ENCODE assay signal across 8 mouse cellular contexts in the genomic region with DNA sequence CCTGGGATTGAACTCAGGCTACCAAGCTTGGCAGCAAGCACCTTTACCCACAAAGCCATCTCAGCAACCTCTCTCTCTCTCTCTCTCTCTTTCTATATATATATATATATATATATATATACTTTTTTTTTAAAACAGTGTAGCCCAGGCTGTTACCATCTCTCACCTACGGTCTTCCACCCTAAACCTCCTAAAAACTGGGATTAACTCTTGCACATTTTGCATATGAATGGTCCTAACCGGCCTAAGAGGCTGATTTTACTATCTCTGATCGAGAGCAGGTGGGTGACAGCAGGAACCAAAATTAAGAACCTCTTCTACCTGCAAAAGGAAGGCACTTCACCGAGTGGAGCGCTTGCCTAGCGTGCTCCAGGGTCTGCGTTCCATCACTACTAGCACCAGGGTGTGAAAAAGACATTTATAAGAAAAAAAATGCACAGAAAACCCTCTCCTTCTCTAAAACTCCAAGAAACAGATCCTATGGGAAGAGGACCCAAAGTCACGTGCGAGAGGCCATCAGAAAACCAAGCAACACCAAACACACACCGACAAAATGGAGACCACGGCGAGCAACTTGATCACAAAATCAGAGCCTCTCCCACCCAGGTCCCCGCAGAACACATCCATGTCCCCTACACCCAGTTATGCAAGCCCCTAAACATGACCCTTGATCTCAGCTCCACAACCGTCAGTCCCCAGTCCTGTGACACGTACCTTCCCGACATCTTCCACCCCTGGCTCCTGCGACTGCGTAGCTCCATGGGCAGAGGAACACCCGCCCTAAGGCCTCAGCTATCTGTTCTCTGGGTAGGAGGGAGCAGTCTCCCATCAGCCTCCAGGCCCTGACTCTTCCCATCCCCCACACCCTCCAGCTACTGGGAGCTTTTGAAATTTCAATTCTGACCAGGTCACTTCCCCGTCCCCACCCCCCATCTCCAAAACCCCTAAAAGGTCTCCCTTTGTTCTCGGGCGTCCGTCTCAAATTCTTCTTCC. TPM values are rescaled to one million over a fixed set of nuclear protein-coding genes. Genes with fewer than 3 reads are reported as not detected.
DNase-seq lines count a peak whose midpoint lies in the region; ATAC-seq and TF ChIP-seq lines count a peak whose summit lies in the region.

TSS of gene Zmynd8 (minus strand) at position 815 of the 993 bp plus-strand sequence.

- TF ChIP-seq EP300 in liver, postnatal 0 days (IDR thresholded peaks at IDR 0.05; ENCODE audit: low read depth), result no peak

- H3K9ac ChIP-seq in kidney, postnatal 0 days (ENCODE audit: low read depth, low read length), result no peak within 1 kb of the TSS
- no peak within 1 kb of the TSS for H3K9ac ChIP-seq in hindbrain, embryonic 16.5 days (ENCODE audit: low read depth, low read length)
- no peak within 1 kb of the TSS; the same call in 1 of the 2 replicates for H3K9ac ChIP-seq in liver, postnatal 0 days (replicated peaks)

- no peaks in the 10 kb centered on the region for H3K9me3 ChIP-seq in kidney, postnatal 0 days (replicated peaks; ENCODE audit: low read length)
- H3K9me3 ChIP-seq in hindbrain, embryonic 16.5 days (ENCODE audit: control insufficient read depth, low read length), result no peaks in the 10 kb centered on the region
- no peaks in the 10 kb centered on the region for H3K9me3 ChIP-seq in liver, postnatal 0 days (ENCODE audit: low read length)

- no peak within 1 kb of the TSS for H3K4me3 ChIP-seq in kidney, postnatal 0 days (replicated peaks; ENCODE audit: low read depth, low read length)
- H3K4me3 ChIP-seq in hindbrain, embryonic 16.5 days (ENCODE audit: low read length), result no peak within 1 kb of the TSS
- H3K4me3 ChIP-seq in liver, postnatal 0 days (ENCODE audit: low read depth, low read length), result 0 out of 2 replicates have a peak within 1 kb of the TSS, but pooled peaks have one; percentile 19

- H3K4me1 ChIP-seq in kidney, postnatal 0 days (replicated peaks; ENCODE audit: insufficient read depth, low read length), result peaks cover 18% of the 10 kb centered on the region
- peaks cover 9% of the 10 kb centered on the region for H3K4me1 ChIP-seq in hindbrain, embryonic 16.5 days (ENCODE audit: control insufficient read depth, insufficient read depth, low read depth, low read length)
- peaks cover 32% of the 10 kb centered on the region for H3K4me1 ChIP-seq in liver, postnatal 0 days (ENCODE audit: insufficient read depth)

- 66% methylated on average over 23 of the region's 23 CpGs for WGBS in kidney, postnatal 0 days
- 36% methylated on average over 23 of the region's 23 CpGs for WGBS in hindbrain, embryonic 16.5 days
- WGBS in liver, postnatal 0 days (ENCODE audit: insufficient replicate concordance), result 62% methylated on average over 23 of the region's 23 CpGs

- H3K4me2 ChIP-seq in kidney, postnatal 0 days (ENCODE audit: low read length), result no peak within 1 kb of the TSS
- H3K4me2 ChIP-seq in hindbrain, embryonic 16.5 days (ENCODE audit: low read length), result no peak within 1 kb of the TSS
- peak within 1 kb of the TSS; percentile 53 for H3K4me2 ChIP-seq in liver, postnatal 0 days (ENCODE audit: low read depth, low read length)

- peak within 1 kb of the TSS; percentile 94; the same call in 1 of the 2 replicates for H3K27ac ChIP-seq in kidney, postnatal 0 days
- no peak within 1 kb of the TSS for H3K27ac ChIP-seq in hindbrain, embryonic 16.5 days (ENCODE audit: low read depth, low read length)
- peak within 1 kb of the TSS; percentile 71 for H3K27ac ChIP-seq in liver, postnatal 0 days (ENCODE audit: low read depth)

- DNase-seq in kidney, postnatal 0 days (ENCODE audit: low spot score), result no peak
- no peak for DNase-seq in kidney, adult 8-10 months
- DNase-seq in adrenal gland, postnatal 25 days, result no peak
- DNase-seq in gastrocnemius, adult 18-20 months (ENCODE audit: low spot score), result no peak
- peak; percentile 31 for DNase-seq in liver, postnatal 0 days
- no peak for DNase-seq in adipocyte (ENCODE audit: low spot score)
- no peak for DNase-seq in spleen, postnatal 10 days (ENCODE audit: low spot score in 2 of 2)

- H3K27me3 ChIP-seq in kidney, postnatal 0 days (ENCODE audit: insufficient read depth, low read length), result no peaks in the 10 kb centered on the region
- no peaks in the 10 kb centered on the region for H3K27me3 ChIP-seq in hindbrain, embryonic 16.5 days (replicated peaks; ENCODE audit: control insufficient read depth, insufficient read depth, low read length)
- no peaks in the 10 kb centered on the region for H3K27me3 ChIP-seq in liver, postnatal 0 days (ENCODE audit: insufficient read depth, low read length)

- ATAC-seq in kidney, postnatal 0 days (replicated peaks; ENCODE audit: low FRiP score, low read depth), result no peak
- no peak for ATAC-seq in hindbrain, embryonic 16.5 days
- ATAC-seq in liver, postnatal 0 days, result peak; percentile 44

- no peak for TF ChIP-seq CTCF in kidney, postnatal 0 days (IDR thresholded peaks at IDR 0.05; ENCODE audit: low read depth)
- no peak for TF ChIP-seq CTCF in liver, postnatal 0 days (IDR thresholded peaks at IDR 0.05; ENCODE audit: low read depth)

- H3K36me3 ChIP-seq in kidney, postnatal 0 days (ENCODE audit: insufficient read depth, low read length), result no peaks in the 10 kb centered on the region
- no peaks in the 10 kb centered on the region for H3K36me3 ChIP-seq in hindbrain, embryonic 16.5 days (ENCODE audit: control insufficient read depth, insufficient read depth, low read length)
- H3K36me3 ChIP-seq in liver, postnatal 0 days (replicated peaks; ENCODE audit: insufficient read depth, low read length), result no peaks in the 10 kb centered on the region

RNA-seq across cellular contexts. Expression of gene Zmynd8, which starts in this region (rescaled TPM):
- 39.6 and 41.7 TPM in 2 replicates for polyA plus RNA-seq in kidney, postnatal 0 days (2015; fragmentation: Nextera tagmentation; extraction: Ambion mirVana)
- total RNA-seq in adrenal gland, postnatal 25 days (2021), result 57.4 and 73.1 TPM in 2 replicates
- 10 to 100 TPM; 16.4 to 17.2 TPM for total RNA-seq in gastrocnemius, adult 18-20 months (2021)
- 64.3 and 66.4 TPM in 2 replicates for polyA plus RNA-seq in hindbrain, embryonic 16.5 days (2015; fragmentation: Nextera tagmentation; extraction: Ambion mirVana)
- 16.9 and 21.9 TPM in 2 replicates for polyA plus RNA-seq in liver, postnatal 0 days (2015; fragmentation: Nextera tagmentation; extraction: Ambion mirVana)
